In the genomic region with DNA sequence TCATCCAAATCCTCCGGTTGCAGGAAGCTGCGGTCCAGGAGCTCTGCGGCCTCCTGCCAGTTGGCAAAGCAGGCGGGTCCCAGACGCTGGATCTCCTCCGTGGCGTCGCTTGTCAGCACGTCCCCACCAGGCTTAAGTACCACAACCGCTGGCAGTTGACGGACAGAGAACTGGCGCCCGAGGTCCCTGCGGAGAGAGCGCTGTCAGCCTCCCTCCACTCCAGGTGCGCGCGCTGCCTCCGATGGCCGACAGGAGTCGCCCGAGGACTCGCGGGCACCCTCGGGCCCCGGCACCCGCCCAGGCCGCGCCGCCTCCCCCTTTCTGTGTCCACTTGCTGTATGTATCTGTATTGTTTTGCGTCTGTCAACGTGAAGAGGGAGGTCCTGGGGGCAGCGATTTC, we compare ENCODE assay signal across 8 mouse cellular contexts. TPM values are rescaled to one million over a fixed set of nuclear protein-coding genes. Genes with fewer than 3 reads are reported as not detected.
DNase-seq lines count a peak whose midpoint lies in the region; ATAC-seq and TF ChIP-seq lines count a peak whose summit lies in the region.

No protein-coding gene starts in this region.

- peaks cover 9% of the 10 kb centered on the region; the same call in 1 of the 2 replicates for H3K4me1 ChIP-seq in forebrain, embryonic 11.5 days (replicated peaks; ENCODE audit: control insufficient read depth, insufficient read depth, low read length)
- peaks cover 9% of the 10 kb centered on the region; the same call in 1 of the 2 replicates for H3K4me1 ChIP-seq in lung, postnatal 0 days (ENCODE audit: insufficient read depth, low read depth, low read length)

- TF ChIP-seq CTCF in brain, embryonic 14.5 days (IDR thresholded peaks at IDR 0.05; ENCODE audit: borderline replicate concordance, extremely low read depth, insufficient read depth, insufficient read length) = peak; percentile 74
- TF ChIP-seq CTCF in lung, postnatal 0 days (IDR thresholded peaks at IDR 0.05) = peak; percentile 95

- DNase-seq in CD4-positive, CD25-positive, alpha-beta regulatory T cell, adult 2 months (ENCODE audit: low read depth, low spot score) = peak; percentile 87
- peak; percentile 58 for DNase-seq in brain, embryonic 14.5 days (ENCODE audit: low read depth)
- peak; percentile 86 for DNase-seq in forebrain, embryonic 11.5 days (ENCODE audit: low spot score)
- peak; percentile 90 to 92 for DNase-seq in heart, postnatal 10 days
- DNase-seq in kidney, postnatal 36 days = peak; percentile 80 to 94
- DNase-seq in lung, postnatal 0 days (ENCODE audit: low spot score) = peak; percentile 67
- peak; percentile 67 for DNase-seq in ovary, adult 18-20 months (ENCODE audit: low spot score)
- DNase-seq in thymus, postnatal 0 days (ENCODE audit: low spot score) = peak; percentile 71

- H3K9ac ChIP-seq in forebrain, embryonic 11.5 days (ENCODE audit: low read length) = no peak overlapping the region
- H3K9ac ChIP-seq in lung, postnatal 0 days (replicated peaks; ENCODE audit: low read depth) = no peak overlapping the region

- peak overlapping the region; percentile 31; the same call in 1 of the 2 replicates for H3K4me2 ChIP-seq in forebrain, embryonic 11.5 days (ENCODE audit: low read depth, low read length, severe bottlenecking)
- H3K4me2 ChIP-seq in lung, postnatal 0 days (replicated peaks; ENCODE audit: low read depth, low read length) = peak overlapping the region; percentile 43

- peak; percentile 51; the same call in 1 of the 2 replicates for ATAC-seq in forebrain, embryonic 11.5 days (replicated peaks; ENCODE audit: low FRiP score)
- peak; percentile 66 for ATAC-seq in lung, postnatal 0 days

- H3K27me3 ChIP-seq in forebrain, embryonic 11.5 days (ENCODE audit: control insufficient read depth, insufficient read depth, low read length) = peaks cover 50% of the 10 kb centered on the region
- H3K27me3 ChIP-seq in lung, postnatal 0 days (replicated peaks; ENCODE audit: insufficient read depth, low read length) = peaks cover 28% of the 10 kb centered on the region

- H3K4me3 ChIP-seq in forebrain, embryonic 11.5 days (ENCODE audit: low read depth, low read length) = peak overlapping the region; percentile 14
- no peak overlapping the region for H3K4me3 ChIP-seq in lung, postnatal 0 days (ENCODE audit: low read depth, low read length)

- intact Hi-C loops in heart, postnatal 10 days (cut with DNase I) = loop anchor here (5.0 kb wide), 1 partner anchor 170 kb away; no protein-coding TSS in a partner anchor

- no peak for TF ChIP-seq POLR2A in brain, embryonic 14.5 days (IDR thresholded peaks at IDR 0.05; ENCODE audit: borderline replicate concordance, extremely low read depth, insufficient read depth, insufficient read length, poor library complexity, severe bottlenecking)

- H3K27ac ChIP-seq in forebrain, embryonic 11.5 days (ENCODE audit: low read depth, low read length) = no peak overlapping the region
- H3K27ac ChIP-seq in lung, postnatal 0 days (ENCODE audit: low read length) = no peak overlapping the region

- H3K36me3 ChIP-seq in forebrain, embryonic 11.5 days (ENCODE audit: control insufficient read depth, insufficient read depth, low read length) = no peaks in the 10 kb centered on the region
- H3K36me3 ChIP-seq in lung, postnatal 0 days (ENCODE audit: insufficient read depth, low read length) = no peaks in the 10 kb centered on the region

- peaks cover 4% of the 10 kb centered on the region for H3K9me3 ChIP-seq in forebrain, embryonic 11.5 days (ENCODE audit: control insufficient read depth, low read length)
- no peaks in the 10 kb centered on the region for H3K9me3 ChIP-seq in lung, postnatal 0 days (ENCODE audit: low read length)

- WGBS in forebrain, embryonic 11.5 days = 1% methylated on average over 33 of the region's 33 CpGs
- WGBS in lung, postnatal 0 days = under 1% methylated on average over 33 of the region's 33 CpGs

- no peak for TF ChIP-seq EP300 in lung, postnatal 0 days (IDR thresholded peaks at IDR 0.05)

RNA-seq across cellular contexts. Expression of a gene that starts 3.6 kb away (rescaled TPM):
- polyA plus RNA-seq in brain, embryonic 14.5 days (2012; rRNA removed) = not detected in 2 replicates
- not detected in 2 replicates for polyA plus RNA-seq in forebrain, embryonic 11.5 days (2014; fragmentation: Nextera tagmentation; extraction: Ambion mirVana)
- under 1 TPM in 1 of 2 experiments, not detected in 1; 0.12 TPM for total RNA-seq in heart, postnatal 10 days (2021)
- polyA plus RNA-seq in lung, postnatal 0 days (2015; fragmentation: Nextera tagmentation; extraction: Ambion mirVana) = 0.11 and 0.13 TPM in 2 replicates
- 1.1 and 1.3 TPM in 2 replicates for polyA plus RNA-seq in thymus, postnatal 0 days (2015; fragmentation: Nextera tagmentation; extraction: Ambion mirVana)

RNA-seq across cellular contexts. Expression of a gene that starts 4.1 kb away (rescaled TPM):
- 0.07 and 0.16 TPM in 2 replicates for polyA plus RNA-seq in brain, embryonic 14.5 days (2012; rRNA removed)
- 0.15 TPM in 1 of 2 replicates, not detected in the other for polyA plus RNA-seq in forebrain, embryonic 11.5 days (2014; fragmentation: Nextera tagmentation; extraction: Ambion mirVana)
- total RNA-seq in heart, postnatal 10 days (2021) = under 1 TPM in 1 of 2 experiments, not detected in 1; 0.27 TPM
- polyA plus RNA-seq in lung, postnatal 0 days (2015; fragmentation: Nextera tagmentation; extraction: Ambion mirVana) = 8.5 and 8.7 TPM in 2 replicates
- 13.0 and 13.1 TPM in 2 replicates for polyA plus RNA-seq in thymus, postnatal 0 days (2015; fragmentation: Nextera tagmentation; extraction: Ambion mirVana)

RNA-seq across cellular contexts. Expression of a gene that starts 5.9 kb away (rescaled TPM):
- polyA plus RNA-seq in brain, embryonic 14.5 days (2012; rRNA removed) = 130 and 165 TPM in 2 replicates
- 18.4 and 19.1 TPM in 2 replicates for polyA plus RNA-seq in forebrain, embryonic 11.5 days (2014; fragmentation: Nextera tagmentation; extraction: Ambion mirVana)
- 100 to 1,000 TPM; 118 to 120 TPM for total RNA-seq in heart, postnatal 10 days (2021)
- 26.9 and 27.7 TPM in 2 replicates for polyA plus RNA-seq in lung, postnatal 0 days (2015; fragmentation: Nextera tagmentation; extraction: Ambion mirVana)
- polyA plus RNA-seq in thymus, postnatal 0 days (2015; fragmentation: Nextera tagmentation; extraction: Ambion mirVana) = 32.4 and 33.8 TPM in 2 replicates

RNA-seq across cellular contexts. Expression of a gene that starts 20.0 kb away (rescaled TPM):
- 74.0 and 112 TPM in 2 replicates for polyA plus RNA-seq in brain, embryonic 14.5 days (2012; rRNA removed)
- polyA plus RNA-seq in forebrain, embryonic 11.5 days (2014; fragmentation: Nextera tagmentation; extraction: Ambion mirVana) = 50.1 and 62.8 TPM in 2 replicates
- total RNA-seq in heart, postnatal 10 days (2021) = 10 to 100 TPM; 30.2 to 32.5 TPM
- polyA plus RNA-seq in lung, postnatal 0 days (2015; fragmentation: Nextera tagmentation; extraction: Ambion mirVana) = 103 and 112 TPM in 2 replicates
- polyA plus RNA-seq in thymus, postnatal 0 days (2015; fragmentation: Nextera tagmentation; extraction: Ambion mirVana) = 98.3 and 101 TPM in 2 replicates

RNA-seq across cellular contexts. Expression of a gene that starts 25.5 kb away (rescaled TPM):
- polyA plus RNA-seq in brain, embryonic 14.5 days (2012; rRNA removed) = 11.4 and 18.1 TPM in 2 replicates
- 3.1 and 4.9 TPM in 2 replicates for polyA plus RNA-seq in forebrain, embryonic 11.5 days (2014; fragmentation: Nextera tagmentation; extraction: Ambion mirVana)
- 10 to 100 TPM; 13.0 to 13.5 TPM for total RNA-seq in heart, postnatal 10 days (2021)
- polyA plus RNA-seq in lung, postnatal 0 days (2015; fragmentation: Nextera tagmentation; extraction: Ambion mirVana) = 86.2 and 99.8 TPM in 2 replicates
- polyA plus RNA-seq in thymus, postnatal 0 days (2015; fragmentation: Nextera tagmentation; extraction: Ambion mirVana) = 158 TPM in 2 replicates
